Mouse (Mus musculus): ENCODE results near the gene Arhgap28. TPM values are rescaled to one million over a fixed set of nuclear protein-coding genes. Genes with fewer than 3 reads are reported as not detected.

Gene Arhgap28
- polyA plus RNA-seq, 1 experiment from 2014 or later, result 67.0 TPM

DNA sequence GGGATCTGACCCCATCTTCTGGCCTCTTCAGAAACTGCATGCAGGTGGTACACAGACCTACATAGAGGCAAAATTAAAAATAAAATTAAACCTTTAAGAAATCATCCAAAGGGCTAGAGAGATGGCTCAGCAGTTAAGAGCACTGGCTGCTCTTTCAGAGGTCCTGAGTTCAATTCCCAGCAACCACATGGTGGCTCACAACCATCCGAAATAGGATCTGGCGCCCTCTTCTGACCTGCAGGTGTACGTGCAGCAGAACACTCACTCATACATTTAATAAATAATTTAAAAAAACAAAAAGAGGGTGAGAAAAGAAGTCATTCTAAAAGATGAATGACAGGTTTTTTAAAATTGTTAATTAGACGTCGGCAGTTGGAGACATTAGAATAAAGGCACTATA lies 6.1 kb upstream of the Arhgap28 start:
- no peak overlapping the region for H3K4me3 ChIP-seq (replicated peaks)
- H3K36me3 ChIP-seq, result no peaks in the 10 kb centered on the region
- WGBS, result 97% methylated on average over 5 of the region's 5 CpGs
- ATAC-seq (ENCODE audit: insufficient number of reproducible peaks, insufficient read depth, low FRiP score, low TSS enrichment, low read depth), result no peak
- no peak overlapping the region for H3K4me2 ChIP-seq
- H3K27ac ChIP-seq, result no peak overlapping the region
- H3K4me1 ChIP-seq (replicated peaks), result peaks cover 7% of the 10 kb centered on the region
- no peak overlapping the region for H3K9ac ChIP-seq (replicated peaks)
- H3K27me3 ChIP-seq, result no peaks in the 10 kb centered on the region
- H3K9me3 ChIP-seq, result peaks cover 4% of the 10 kb centered on the region

DNA sequence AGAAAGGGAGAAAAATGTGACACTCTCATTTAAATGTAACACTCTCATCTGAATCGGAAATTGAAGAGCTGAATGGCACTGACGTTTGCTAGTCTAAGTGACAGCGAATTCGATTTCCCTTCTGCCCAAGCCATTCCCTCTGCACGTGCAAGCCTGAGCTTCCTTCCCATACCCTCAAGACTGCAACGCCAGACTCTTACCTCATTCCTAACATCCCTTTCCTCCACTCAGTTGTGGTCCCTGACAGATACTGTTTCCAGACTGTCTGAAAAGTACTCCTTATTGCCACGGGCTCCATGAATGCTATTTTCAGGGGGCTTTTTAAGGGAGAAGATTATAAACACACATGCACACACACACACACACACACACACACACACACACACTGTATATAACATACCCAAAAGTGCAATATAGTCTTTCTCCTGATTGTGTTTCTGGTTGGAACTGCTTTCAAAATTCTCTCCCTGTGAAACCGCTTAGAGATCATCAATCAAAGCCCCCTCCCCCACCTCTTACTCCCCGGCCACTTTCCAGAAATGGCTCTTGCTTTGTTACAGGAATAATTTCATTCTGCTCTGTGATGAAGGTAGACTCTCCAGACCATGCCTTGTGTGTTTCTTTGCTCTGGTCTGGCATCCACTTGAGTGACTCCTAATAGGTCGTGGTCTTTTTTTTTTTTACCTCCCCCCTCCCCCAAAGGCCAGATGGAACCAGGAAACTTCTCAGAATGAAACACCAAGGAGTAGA lies 836 bp upstream of the Arhgap28 start:
- 1% methylated on average over 10 of the region's 10 CpGs for WGBS
- ATAC-seq (ENCODE audit: insufficient number of reproducible peaks, insufficient read depth, low FRiP score, low TSS enrichment, low read depth), result peak; percentile 43; the same call in 1 of the 2 replicates
- Histone ChIP-seq H3K9me3 (peaks cover 2% of the 10 kb centered on the region), H3K4me1 (replicated peaks) (peaks cover 46% of the 10 kb centered on the region), H3K4me2 (peak overlapping the region; percentile 66), H3K4me3 (replicated peaks) (peak overlapping the region; percentile 67), H3K27me3 (no peaks in the 10 kb centered on the region), H3K9ac (replicated peaks) (peak overlapping the region; percentile 73; the same call in 1 of the 2 replicates), H3K27ac (peak overlapping the region; percentile 95), H3K36me3 (no peaks in the 10 kb centered on the region)

DNA sequence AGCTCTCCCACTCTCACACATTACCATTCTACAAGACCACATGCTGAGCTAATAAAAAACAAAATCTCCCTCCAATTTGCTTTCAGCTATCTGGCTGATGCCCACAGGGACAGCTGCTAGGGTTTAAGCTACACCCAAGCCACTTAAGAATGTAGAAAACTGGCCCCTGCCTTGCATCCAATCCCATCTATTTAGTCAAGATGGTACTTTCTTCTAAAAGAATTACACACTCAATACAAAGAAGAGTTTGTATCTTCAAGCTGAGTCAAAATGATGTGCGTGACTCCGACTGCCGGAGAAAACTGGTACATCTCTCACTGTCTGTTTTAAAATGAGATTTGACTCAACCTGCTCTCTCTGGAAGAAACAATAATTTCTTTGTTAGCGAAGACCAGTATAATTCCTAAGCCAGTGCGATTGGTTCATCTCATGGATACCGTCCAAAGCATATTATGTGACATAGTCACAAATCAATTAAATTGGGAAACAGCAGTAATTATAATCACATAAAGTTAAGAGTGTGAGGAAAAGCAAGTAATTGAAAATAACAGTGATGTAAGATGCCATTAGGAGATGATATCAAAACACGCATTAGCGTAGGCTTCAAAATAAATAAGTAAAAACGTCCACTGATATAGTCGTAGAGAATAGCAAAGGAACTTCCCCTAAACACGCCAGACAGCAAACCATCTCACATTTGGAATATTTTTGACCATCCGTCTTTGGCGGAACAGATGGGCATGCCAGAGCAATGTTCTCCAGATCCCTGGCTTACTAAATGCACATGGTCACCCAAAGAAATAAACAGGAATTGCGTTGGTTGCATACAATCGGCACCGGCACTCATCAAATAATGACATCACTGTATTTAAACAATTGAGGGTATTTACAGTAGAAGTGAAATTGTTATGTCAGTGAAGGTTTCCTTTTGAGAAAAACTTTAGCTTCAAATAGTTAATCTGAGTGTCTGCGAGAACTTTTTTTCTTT lies 1.0 kb downstream of the Arhgap28 start:
- H3K27ac ChIP-seq, result peak overlapping the region; percentile 95; the same call in 1 of the 2 replicates
- H3K4me1 ChIP-seq (replicated peaks), result peaks cover 57% of the 10 kb centered on the region
- peak overlapping the region; percentile 67 for H3K4me3 ChIP-seq (replicated peaks)
- 28% methylated on average over 17 of the region's 17 CpGs for WGBS
- H3K9ac ChIP-seq (replicated peaks), result peak overlapping the region; percentile 73
- peak overlapping the region; percentile 66 for H3K4me2 ChIP-seq
- no peaks in the 10 kb centered on the region; the same call in 1 of the 2 replicates for H3K9me3 ChIP-seq
- H3K27me3 ChIP-seq, result no peaks in the 10 kb centered on the region
- no peaks in the 10 kb centered on the region for H3K36me3 ChIP-seq
- no peak for ATAC-seq (ENCODE audit: insufficient number of reproducible peaks, insufficient read depth, low FRiP score, low TSS enrichment, low read depth)

DNA sequence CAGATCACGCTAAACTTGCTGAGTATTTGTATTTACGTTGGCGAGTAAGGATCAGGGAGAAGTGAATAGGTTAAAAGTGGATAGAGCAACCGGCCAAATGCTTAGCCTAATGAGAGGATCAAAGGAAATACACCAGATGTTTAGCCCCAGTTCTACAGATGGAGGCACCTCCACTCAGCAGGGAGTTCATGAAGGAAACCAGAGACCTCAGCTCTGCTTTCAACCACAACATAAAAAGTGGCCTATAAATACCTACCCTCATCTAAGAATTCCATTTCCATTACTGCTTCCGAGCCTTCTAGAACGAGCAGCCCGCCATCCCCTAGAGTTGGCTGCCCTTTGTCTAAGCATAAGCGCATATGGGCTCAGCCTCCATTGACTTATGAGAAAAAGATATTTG lies 4.1 kb downstream of the Arhgap28 start:
- peaks cover 69% of the 10 kb centered on the region for H3K4me1 ChIP-seq (replicated peaks)
- H3K4me2 ChIP-seq, result peak overlapping the region; percentile 26
- H3K27ac ChIP-seq, result peak overlapping the region; percentile 79
- H3K9ac ChIP-seq (replicated peaks), result no peak overlapping the region
- 15% methylated on average over 8 of the region's 8 CpGs for WGBS
- peak; percentile 5; the same call in 1 of the 2 replicates for ATAC-seq (ENCODE audit: insufficient number of reproducible peaks, insufficient read depth, low FRiP score, low TSS enrichment, low read depth)
- no peak overlapping the region for H3K4me3 ChIP-seq (replicated peaks)
- H3K27me3 ChIP-seq, result no peaks in the 10 kb centered on the region
- H3K9me3 ChIP-seq, result no peaks in the 10 kb centered on the region
- no peaks in the 10 kb centered on the region for H3K36me3 ChIP-seq

DNA sequence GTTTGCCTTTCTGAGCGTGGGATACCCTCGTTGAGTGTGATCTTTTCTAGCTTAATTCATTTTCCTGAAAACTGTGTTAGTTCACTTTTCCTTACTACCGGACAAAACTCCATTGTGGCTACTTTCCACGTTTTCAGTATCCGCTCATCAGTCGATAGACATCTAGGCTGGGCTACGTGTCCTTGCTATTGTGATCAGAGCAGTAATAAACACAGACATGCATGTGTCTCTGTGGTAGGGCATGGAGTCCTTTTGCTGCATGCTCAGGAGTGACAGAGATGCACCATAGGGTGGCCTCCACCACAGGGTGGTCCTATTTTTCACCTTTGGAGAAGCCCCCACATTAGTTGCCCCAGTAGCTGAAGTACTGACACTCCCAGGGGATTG lies 7.2 kb downstream of the Arhgap28 start:
- ATAC-seq (ENCODE audit: insufficient number of reproducible peaks, insufficient read depth, low FRiP score, low TSS enrichment, low read depth), result no peak
- peaks cover 52% of the 10 kb centered on the region for H3K4me1 ChIP-seq (replicated peaks)
- H3K36me3 ChIP-seq, result no peaks in the 10 kb centered on the region
- 0 out of 2 replicates have a peak overlapping the region, but pooled peaks have one; percentile 25 for H3K27ac ChIP-seq
- WGBS, result 78% methylated on average over 7 of the region's 7 CpGs
- H3K4me3 ChIP-seq (replicated peaks), result no peak overlapping the region
- no peak overlapping the region for H3K9ac ChIP-seq (replicated peaks)
- H3K27me3 ChIP-seq, result no peaks in the 10 kb centered on the region
- no peaks in the 10 kb centered on the region for H3K9me3 ChIP-seq
- H3K4me2 ChIP-seq, result no peak overlapping the region

DNA sequence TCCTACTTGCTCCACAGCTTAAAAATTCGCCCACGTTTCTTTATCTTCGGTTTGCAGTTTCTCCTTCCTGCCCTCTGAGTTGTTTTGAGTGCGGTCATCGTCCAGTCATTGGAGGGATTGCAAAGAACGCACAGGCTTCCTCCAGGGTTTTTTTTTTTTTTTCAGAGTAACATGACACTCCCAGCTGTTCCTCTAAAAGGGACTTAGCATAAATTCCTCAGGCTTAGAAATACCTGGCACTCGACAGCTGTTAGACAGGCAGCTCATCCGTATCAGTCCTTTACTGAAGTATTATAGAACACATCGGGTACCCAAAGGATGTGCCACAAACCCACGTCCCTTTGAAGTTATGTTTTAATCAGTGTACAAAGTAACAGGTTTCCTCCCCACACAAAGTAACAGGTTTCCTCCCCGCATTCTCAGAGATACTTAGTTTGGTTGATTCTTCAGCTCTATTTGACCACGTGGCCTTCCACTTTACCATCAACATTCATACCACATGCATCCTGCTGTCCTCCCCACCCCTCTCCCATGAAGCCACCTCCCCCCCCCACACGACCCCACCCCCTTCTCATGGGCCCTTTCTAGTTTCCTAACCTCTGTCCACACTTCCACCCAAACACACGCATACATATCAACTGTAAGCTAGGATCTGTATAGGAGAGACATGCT lies 7.7 kb downstream of the Arhgap28 start:
- Histone ChIP-seq H3K36me3 (no peaks in the 10 kb centered on the region), H3K4me3 (replicated peaks) (no peak overlapping the region), H3K9me3 (no peaks in the 10 kb centered on the region), H3K27ac (0 out of 2 replicates have a peak overlapping the region, but pooled peaks have one; percentile 25), H3K4me1 (replicated peaks) (peaks cover 47% of the 10 kb centered on the region), H3K9ac (replicated peaks) (no peak overlapping the region), H3K27me3 (no peaks in the 10 kb centered on the region), H3K4me2 (peak overlapping the region; percentile 38)
- ATAC-seq (ENCODE audit: insufficient number of reproducible peaks, insufficient read depth, low FRiP score, low TSS enrichment, low read depth), result peak; percentile 49; the same call in 1 of the 2 replicates
- 11% methylated on average over 14 of the region's 14 CpGs for WGBS

DNA sequence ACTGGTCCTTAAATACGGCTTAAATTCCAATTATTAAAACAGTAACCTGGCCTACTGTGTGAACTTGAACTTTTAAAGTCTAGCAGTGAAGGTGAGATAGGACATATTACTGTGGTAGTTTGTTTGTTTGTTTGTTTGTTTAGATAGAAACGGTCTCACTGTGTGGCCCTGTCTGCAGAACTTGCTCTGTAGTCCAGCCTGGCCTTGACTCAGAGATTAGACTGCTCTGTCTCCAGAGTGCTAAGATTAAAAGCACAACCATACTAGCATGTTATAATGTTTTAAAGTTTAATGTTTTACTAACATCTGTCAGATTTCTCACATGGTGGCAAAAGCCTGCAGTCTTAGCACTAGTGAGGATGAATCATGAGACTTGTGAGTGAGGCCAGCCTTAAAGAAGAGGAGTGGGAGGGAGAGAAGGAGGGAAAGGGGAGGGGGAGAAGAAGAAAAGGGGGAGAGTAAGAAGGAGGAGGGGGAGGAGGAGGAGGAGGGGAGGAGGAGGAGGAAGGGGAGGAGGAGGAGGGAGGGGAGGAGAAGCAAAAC lies 8.6 kb downstream of the Arhgap28 start:
- no peak overlapping the region for H3K27ac ChIP-seq
- no peaks in the 10 kb centered on the region for H3K9me3 ChIP-seq
- no peaks in the 10 kb centered on the region for H3K36me3 ChIP-seq
- H3K4me2 ChIP-seq, result peak overlapping the region; percentile 38; the same call in 1 of the 2 replicates
- 84% methylated on average over 2 of the region's 2 CpGs for WGBS
- no peak overlapping the region for H3K4me3 ChIP-seq (replicated peaks)
- H3K4me1 ChIP-seq (replicated peaks), result peaks cover 43% of the 10 kb centered on the region
- ATAC-seq (ENCODE audit: insufficient number of reproducible peaks, insufficient read depth, low FRiP score, low TSS enrichment, low read depth), result no peak
- no peak overlapping the region for H3K9ac ChIP-seq (replicated peaks)
- H3K27me3 ChIP-seq, result no peaks in the 10 kb centered on the region

DNA sequence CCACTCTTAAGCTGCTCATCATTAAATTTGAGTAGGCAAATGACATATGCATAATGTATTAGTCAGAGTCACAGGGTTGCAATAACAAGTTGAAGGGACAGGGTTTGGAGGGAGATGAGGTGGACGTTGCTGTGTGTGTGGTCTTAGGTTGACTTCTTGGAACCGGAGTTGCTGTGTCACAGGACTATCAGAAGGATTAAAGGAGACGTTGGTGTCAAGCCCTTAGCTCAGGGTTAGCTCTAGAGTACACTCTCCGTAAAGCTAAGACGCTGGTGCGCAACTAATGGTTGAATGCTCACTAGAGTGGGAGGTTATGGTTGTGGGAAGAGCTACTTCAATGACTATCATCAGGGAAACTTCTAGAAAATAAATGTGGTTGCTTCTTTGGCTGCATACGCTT lies 9.1 kb downstream of the Arhgap28 start:
- Histone ChIP-seq H3K9me3 (no peaks in the 10 kb centered on the region), H3K4me2 (no peak overlapping the region), H3K36me3 (no peaks in the 10 kb centered on the region), H3K4me3 (replicated peaks) (no peak overlapping the region), H3K27ac (no peak overlapping the region), H3K27me3 (no peaks in the 10 kb centered on the region), H3K9ac (replicated peaks) (no peak overlapping the region), H3K4me1 (replicated peaks) (peaks cover 43% of the 10 kb centered on the region)
- ATAC-seq (ENCODE audit: insufficient number of reproducible peaks, insufficient read depth, low FRiP score, low TSS enrichment, low read depth), result no peak
- WGBS, result 70% methylated on average over 7 of the region's 7 CpGs

DNA sequence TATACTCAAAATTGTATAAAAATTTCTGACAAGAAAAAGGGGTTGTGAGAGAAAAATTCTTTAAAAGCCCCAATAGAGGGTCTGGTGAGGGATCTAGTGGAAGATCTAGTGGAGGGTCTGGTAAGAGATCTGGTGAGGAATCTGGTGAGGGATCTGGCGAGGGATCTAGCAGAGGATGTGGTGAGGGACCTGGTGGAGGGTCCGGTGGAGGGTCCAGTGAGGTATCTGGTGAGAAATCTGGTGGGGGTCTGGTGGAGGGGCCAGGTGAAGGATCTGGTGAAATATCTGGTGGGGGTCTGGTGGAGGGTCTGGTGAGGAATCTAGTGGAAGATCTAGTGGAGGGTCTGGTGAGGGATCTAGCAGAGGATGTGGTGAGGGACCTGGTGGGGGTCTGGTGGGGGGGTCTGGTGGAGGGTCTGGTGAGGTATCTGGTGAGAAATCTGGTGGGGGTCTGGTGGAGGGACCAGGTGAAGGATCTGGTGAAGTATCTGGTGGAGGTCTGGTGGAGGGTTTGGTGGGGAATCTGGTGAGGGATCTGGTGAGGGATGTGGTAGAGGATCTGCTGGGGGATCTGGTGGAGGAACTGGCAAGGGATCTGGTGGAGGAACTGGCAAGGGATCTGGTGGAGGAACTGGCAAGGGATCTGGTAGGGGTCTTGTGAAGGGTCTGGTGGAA lies 10.4 kb downstream of the Arhgap28 start:
- no peaks in the 10 kb centered on the region for H3K27me3 ChIP-seq
- no peaks in the 10 kb centered on the region for H3K36me3 ChIP-seq
- H3K4me3 ChIP-seq (replicated peaks), result no peak overlapping the region
- no peak overlapping the region for H3K9ac ChIP-seq (replicated peaks)
- H3K4me1 ChIP-seq (replicated peaks), result peaks cover 47% of the 10 kb centered on the region
- WGBS, result 87% methylated on average over 2 of the region's 2 CpGs
- ATAC-seq (ENCODE audit: insufficient number of reproducible peaks, insufficient read depth, low FRiP score, low TSS enrichment, low read depth), result no peak
- no peaks in the 10 kb centered on the region for H3K9me3 ChIP-seq
- no peak overlapping the region for H3K4me2 ChIP-seq
- H3K27ac ChIP-seq, result no peak overlapping the region

DNA sequence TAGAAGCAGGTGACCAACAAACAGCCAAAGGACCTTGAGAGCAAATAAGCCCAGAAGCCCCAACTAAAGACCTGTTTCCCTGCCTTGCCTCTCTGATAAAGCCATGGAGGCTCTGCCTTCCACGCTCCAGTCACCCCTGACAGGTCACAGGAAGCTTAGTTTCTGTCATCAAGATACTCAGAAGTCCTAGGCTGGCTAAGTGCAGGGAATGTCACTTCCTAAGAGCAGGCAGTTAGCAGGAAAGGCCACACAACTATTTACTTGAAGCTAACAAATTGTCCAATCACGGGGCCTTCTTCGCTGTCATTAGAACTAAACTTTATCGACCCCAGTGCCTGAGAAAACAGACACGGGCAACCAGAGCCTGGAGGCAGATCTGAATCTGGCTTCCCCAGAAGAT lies 14.2 kb downstream of the Arhgap28 start:
- no peak for ATAC-seq (ENCODE audit: insufficient number of reproducible peaks, insufficient read depth, low FRiP score, low TSS enrichment, low read depth)
- H3K27me3 ChIP-seq, result no peaks in the 10 kb centered on the region
- peak overlapping the region; percentile 41 for H3K4me2 ChIP-seq
- no peak overlapping the region for H3K9ac ChIP-seq (replicated peaks)
- no peak overlapping the region for H3K4me3 ChIP-seq (replicated peaks)
- peaks cover 29% of the 10 kb centered on the region for H3K4me1 ChIP-seq (replicated peaks)
- H3K27ac ChIP-seq, result peak overlapping the region; percentile 81
- no peaks in the 10 kb centered on the region for H3K36me3 ChIP-seq
- no peaks in the 10 kb centered on the region for H3K9me3 ChIP-seq
- WGBS, result 23% methylated on average over 5 of the region's 5 CpGs
